Mouse (Mus musculus) thymus, adult 2 months (tissue): ENCODE data around the gene Prdm11. TPM values are rescaled to one million over a fixed set of nuclear protein-coding genes. Genes with fewer than 3 reads are reported as not detected.

Experiments used
- DNase-seq: peaks from one replicate; pipeline ENCODE4 v3.0.0; 2021
- H3K27ac ChIP-seq: fragments of 200-500 bp; 2 replicates; pipeline ENCODE4 v1.5.1; 2012; ENCODE audit warnings: low read length, control low read depth; ENCODE audit not compliant: control insufficient read depth, insufficient read depth
- H3K27me3 ChIP-seq: fragments of 200-500 bp; 2 replicates; pipeline ENCODE4 v1.6.1; 2012; ENCODE audit warnings: mild to moderate bottlenecking, low read length, moderate library complexity, mixed read lengths; ENCODE audit not compliant: control insufficient read depth, insufficient read depth
- H3K36me3 ChIP-seq: fragments of 200-500 bp; 2 replicates; pipeline ENCODE4 v1.6.1; 2012; ENCODE audit warnings: mild to moderate bottlenecking, low read length, moderate library complexity; ENCODE audit not compliant: control insufficient read depth, insufficient read depth
- H3K4me1 ChIP-seq: fragments of 200-500 bp; replicated peaks from 2 replicates; pipeline ENCODE4 v1.6.1; 2012; ENCODE audit warnings: low read length; ENCODE audit not compliant: control insufficient read depth, insufficient read depth
- H3K4me3 ChIP-seq: fragments of 200-500 bp; 2 replicates; pipeline ENCODE4 v1.5.1; 2012; ENCODE audit warnings: mild to moderate bottlenecking, low read length, control low read depth, moderate library complexity; ENCODE audit not compliant: control insufficient read depth, insufficient read depth
- CTCF ChIP-seq: fragments of 200-500 bp; IDR thresholded peaks from 2 replicates; pipeline ENCODE4 v1.5.1; 2012; ENCODE audit warnings: mild to moderate bottlenecking, control low read depth, low read length, moderate library complexity, borderline replicate concordance; ENCODE audit not compliant: control insufficient read depth, poor library complexity, insufficient read depth; ENCODE audit errors: extremely low read depth
- POLR2A ChIP-seq: fragments of 200-500 bp; IDR thresholded peaks from 2 replicates; pipeline ENCODE4 v1.6.1; 2012; ENCODE audit warnings: mild to moderate bottlenecking, low read length, control low read depth, moderate library complexity; ENCODE audit not compliant: control insufficient read depth, poor library complexity, insufficient read depth; ENCODE audit errors: extremely low read depth
- whole genome bisulfite sequencing: fragments of 180-500 bp; shearing (Covaris S2); methylation state at CpG from one replicate; pipeline ENCODE4 v1.1.7; 2018; 5-methylcytosine and 5-hydroxymethylcytosine counted together
- polyA plus RNA-seq: library from polyadenylated mRNA; depleted of rRNA; stranded (reverse); fragments of >200 nt; gene quantifications from 2 replicates; pipeline ENCODE4 v1.2.3, GENCODE M21; 2012

The Prdm11 gene
- polyA plus RNA-seq, 1 experiment = 17.1 TPM

- H3K27ac ChIP-seq = no peak overlapping the region
- WGBS = 97% methylated on average over 7 of the region's 7 CpGs
- DNase-seq = no peak
Observed at GRCm38 (mm10) chr2:92984321-92985108, 61.5 kb downstream of the Prdm11 start.

DNA sequence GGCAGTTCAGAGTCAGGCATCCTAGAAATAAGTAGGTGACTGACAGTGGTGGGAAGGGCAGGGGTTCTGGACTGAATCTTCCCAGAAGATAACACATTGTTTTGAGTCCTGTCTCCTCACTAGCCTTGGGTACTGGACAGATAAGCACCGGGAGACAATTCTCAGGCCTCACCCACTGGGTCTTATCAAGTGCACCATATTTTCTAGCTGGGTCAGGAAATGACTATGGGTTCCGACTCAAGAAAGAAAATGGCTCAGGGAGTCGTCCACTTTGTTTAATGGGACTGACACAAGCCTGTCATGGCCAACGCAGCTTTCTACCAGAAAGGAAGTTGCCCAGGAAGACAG, 62.7 kb downstream of the Prdm11 start:
- TF ChIP-seq POLR2A (no peak), CTCF (no peak)
- Histone ChIP-seq H3K36me3 (no peaks in the 10 kb centered on the region), H3K27me3 (no peaks in the 10 kb centered on the region), H3K4me3 (no peak overlapping the region), H3K4me1 (peaks cover 7% of the 10 kb centered on the region), H3K27ac (no peak overlapping the region)
- no peak for DNase-seq
- WGBS = 92% methylated on average over 4 of the region's 4 CpGs

More at GRCm38 (mm10) chr2:92984321-92985108, 61.5 kb downstream of the Prdm11 start:
- no peak for TF ChIP-seq POLR2A
- TF ChIP-seq CTCF = no peak
- H3K36me3 ChIP-seq = no peaks in the 10 kb centered on the region
- peaks cover 11% of the 10 kb centered on the region for H3K4me1 ChIP-seq
- H3K27me3 ChIP-seq = no peaks in the 10 kb centered on the region
- H3K4me3 ChIP-seq = no peak overlapping the region

DNA sequence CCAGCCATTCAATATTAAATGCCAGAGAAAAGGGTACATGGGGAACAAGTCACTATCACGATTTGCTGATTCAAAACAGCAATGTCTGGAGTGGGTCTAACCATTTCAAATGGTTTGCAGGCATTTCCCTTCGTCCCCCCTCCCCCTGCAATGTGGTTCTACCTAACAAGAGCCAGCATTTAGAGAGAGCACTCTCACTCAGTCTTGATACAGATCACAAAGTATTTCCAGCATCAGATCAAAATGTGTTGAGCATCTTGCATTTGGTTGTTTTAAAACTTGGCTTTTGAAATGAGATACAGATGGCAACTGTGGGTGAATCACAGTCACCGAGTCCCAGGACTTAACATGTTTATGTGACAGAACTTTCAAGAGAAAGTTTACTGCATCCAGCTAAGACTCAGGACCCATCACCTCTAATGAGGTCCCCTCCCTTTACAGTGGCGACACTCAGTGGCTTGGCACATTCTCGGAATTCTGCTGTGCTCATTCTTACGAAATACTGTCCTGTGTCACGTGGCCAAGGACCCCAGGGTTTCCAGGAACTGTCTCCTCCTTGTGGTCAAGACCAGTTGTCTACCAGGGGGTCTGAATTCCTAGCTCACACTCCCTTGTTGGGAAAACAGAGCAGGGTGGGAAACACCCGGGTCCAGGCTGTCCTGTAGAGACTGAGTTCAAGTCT, 63.2 kb downstream of the Prdm11 start:
- no peak for DNase-seq
- no peaks in the 10 kb centered on the region for H3K36me3 ChIP-seq
- no peak overlapping the region for H3K4me3 ChIP-seq
- WGBS = 88% methylated on average over 8 of the region's 8 CpGs
- peaks cover 3% of the 10 kb centered on the region for H3K4me1 ChIP-seq
- no peaks in the 10 kb centered on the region for H3K27me3 ChIP-seq
- H3K27ac ChIP-seq = no peak overlapping the region
- no peak for TF ChIP-seq CTCF
- no peak for TF ChIP-seq POLR2A

DNA sequence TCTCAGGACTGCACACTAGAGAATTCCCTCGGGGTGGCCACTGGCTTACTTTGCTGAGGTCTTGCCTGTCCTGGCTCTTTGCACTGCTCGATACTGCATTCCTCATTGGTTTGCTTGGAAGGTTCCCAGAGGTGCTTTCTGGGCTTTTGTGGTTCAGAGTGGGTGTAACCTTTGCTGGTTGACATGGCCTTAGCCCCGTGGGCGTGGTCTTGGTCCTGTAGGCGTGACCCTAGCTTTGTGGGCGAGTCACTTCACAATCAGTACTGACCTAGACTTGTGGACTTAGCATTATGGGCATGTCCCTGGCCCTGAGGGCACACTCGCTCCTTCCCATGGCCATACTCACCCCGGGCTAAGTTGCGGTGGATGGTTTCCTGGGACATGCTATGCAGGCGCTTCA, 65.8 kb downstream of the Prdm11 start:
- no peaks in the 10 kb centered on the region for H3K27me3 ChIP-seq
- peaks cover 2% of the 10 kb centered on the region for H3K4me1 ChIP-seq
- no peak for DNase-seq
- H3K36me3 ChIP-seq = no peaks in the 10 kb centered on the region
- TF ChIP-seq CTCF = no peak
- no peak for TF ChIP-seq POLR2A
- no peak overlapping the region for H3K27ac ChIP-seq
- WGBS = 94% methylated on average over 10 of the region's 10 CpGs
- H3K4me3 ChIP-seq = no peak overlapping the region

- Histone ChIP-seq H3K27ac (no peak overlapping the region), H3K4me3 (no peak overlapping the region), H3K4me1 (peaks cover 45% of the 10 kb centered on the region), H3K27me3 (no peaks in the 10 kb centered on the region), H3K36me3 (no peaks in the 10 kb centered on the region)
- no peak for DNase-seq
- TF ChIP-seq POLR2A (no peak), CTCF (no peak)
- 91% methylated on average over 14 of the region's 14 CpGs for WGBS
Observed at GRCm38 (mm10) chr2:92975031-92975790, 70.8 kb downstream of the Prdm11 start.

GRCm38 (mm10) chr2:92973646-92974045, 72.3 kb downstream of the Prdm11 start:
- peaks cover 55% of the 10 kb centered on the region for H3K4me1 ChIP-seq
- H3K36me3 ChIP-seq = no peaks in the 10 kb centered on the region
- H3K27me3 ChIP-seq = no peaks in the 10 kb centered on the region
- DNase-seq = no peak
- H3K4me3 ChIP-seq = no peak overlapping the region
- TF ChIP-seq CTCF (no peak), POLR2A (no peak)
- H3K27ac ChIP-seq = no peak overlapping the region
- 98% methylated on average over 20 of the region's 20 CpGs for WGBS
